Mouse (Mus musculus): ENCODE data around the gene Rmnd5b. TPM values are rescaled to one million over a fixed set of nuclear protein-coding genes. Genes with fewer than 3 reads are reported as not detected.
"Not testable (repeated sequence)": the region's sequence is repeated elsewhere in the genome, so short reads cannot be mapped to it uniquely, and the experiment has no call there.

Gene Rmnd5b
- polyA plus RNA-seq, 1 experiment from 2014 or later = 49.4 TPM

- CTCF ChIA-PET = interaction anchor here (0.8 kb wide), 1 partner anchor 20 kb away, joined by 3 read pairs; no protein-coding TSS in a partner anchor
- ATAC-seq = no peak
- POLR2A ChIA-PET = interaction anchor here (1.5 to 2.0 kb wide), 3 partner anchors 10 to 34 kb away, joined by 3 to 8 read pairs (median 4); partner anchors contain the start of genes D930048N14Rik and N4bp3
Observed at GRCm38 (mm10) chr11:51640748-51641147, 5.1 kb upstream of the Rmnd5b start.

GRCm38 (mm10) chr11:51638497-51638896, 2.8 kb upstream of the Rmnd5b start:
- H3K27me3 ChIP-seq = no peaks in the 10 kb centered on the region
- ChIA-PET CTCF (interaction anchor here (0.9 kb wide), 1 partner anchor 43 kb away, joined by 3 read pairs; no protein-coding TSS in a partner anchor), POLR2A (no interaction called here)
- no peak for DNase-seq (ENCODE audit: low read depth, low spot score)
- TF ChIP-seq CTCF (IDR thresholded peaks at IDR 0.05) = no peak
- no peak for ATAC-seq
- in situ Hi-C loops (cut with MboI; ENCODE audit: low pct_unique_long_range_greater_than_20kb) = no loop called here

More at GRCm38 (mm10) chr11:51640748-51641147, 5.1 kb upstream of the Rmnd5b start:
- TF ChIP-seq CTCF (IDR thresholded peaks at IDR 0.05) = no peak
- H3K27me3 ChIP-seq = no peaks in the 10 kb centered on the region
- DNase-seq (ENCODE audit: low read depth, low spot score) = no peak
- in situ Hi-C loops (cut with MboI; ENCODE audit: low pct_unique_long_range_greater_than_20kb) = no loop called here

- DNase-seq (ENCODE audit: low read depth, low spot score) (no peak), ATAC-seq (no peak)
- no peaks in the 10 kb centered on the region for H3K27me3 ChIP-seq
- no peak for TF ChIP-seq CTCF (IDR thresholded peaks at IDR 0.05)
- POLR2A ChIA-PET = interaction anchor here (0.7 to 1.2 kb wide), 2 partner anchors 9 to 31 kb away, joined by 3 read pairs; partner anchors contain the start of gene Hnrnpab
- CTCF ChIA-PET = interaction anchor here (0.9 kb wide), 1 partner anchor 43 kb away, joined by 3 read pairs; no protein-coding TSS in a partner anchor
- in situ Hi-C loops (cut with MboI; ENCODE audit: low pct_unique_long_range_greater_than_20kb) = no loop called here
Observed at GRCm38 (mm10) chr11:51637971-51638414, 2.3 kb upstream of the Rmnd5b start.

GRCm38 (mm10) chr11:51636323-51636684, 608 bp upstream of the Rmnd5b start:
- no peak for TF ChIP-seq CTCF (IDR thresholded peaks at IDR 0.05)
- no peaks in the 10 kb centered on the region for H3K27me3 ChIP-seq
- DNase-seq (ENCODE audit: low read depth, low spot score) = no peak
- ATAC-seq = peak; percentile 29
- POLR2A ChIA-PET = interaction anchor here (0.6 to 1.5 kb wide), 8 partner anchors 9 to 220 kb away, joined by 3 to 13 read pairs (median 4); partner anchors contain the start of genes D930048N14Rik and N4bp3
- CTCF ChIA-PET = interaction anchor here (1.2 to 1.4 kb wide), 5 partner anchors 8 to 45 kb away, joined by 4 to 7 read pairs (median 4); no protein-coding TSS in a partner anchor
- in situ Hi-C loops (cut with MboI; ENCODE audit: low pct_unique_long_range_greater_than_20kb) = no loop called here

GRCm38 (mm10) chr11:51635127-51635524, 570 bp downstream of the Rmnd5b start:
- ChIA-PET POLR2A (interaction anchor here (0.9 to 1.5 kb wide), 3 partner anchors 12 to 29 kb away, joined by 3 to 13 read pairs (median 5); no protein-coding TSS in a partner anchor), CTCF (no interaction called here)
- H3K27me3 ChIP-seq = no peaks in the 10 kb centered on the region
- DNase-seq (ENCODE audit: low read depth, low spot score) (no peak), ATAC-seq (no peak)
- in situ Hi-C loops (cut with MboI; ENCODE audit: low pct_unique_long_range_greater_than_20kb) = no loop called here
- TF ChIP-seq CTCF (IDR thresholded peaks at IDR 0.05) = no peak

GRCm38 (mm10) chr11:51633721-51634120, 2.0 kb downstream of the Rmnd5b start:
- no peak for TF ChIP-seq CTCF (IDR thresholded peaks at IDR 0.05)
- in situ Hi-C loops (cut with MboI; ENCODE audit: low pct_unique_long_range_greater_than_20kb) = no loop called here
- no peaks in the 10 kb centered on the region for H3K27me3 ChIP-seq
- no peak for DNase-seq (ENCODE audit: low read depth, low spot score)
- no peak for ATAC-seq
- ChIA-PET CTCF (interaction anchor here (1.0 kb wide), 1 partner anchor 48 kb away, joined by 3 read pairs; no protein-coding TSS in a partner anchor), POLR2A (interaction anchor here (0.7 kb wide), 1 partner anchor 17 kb away, joined by 3 read pairs; the partner anchor contains the start of genes D930048N14Rik and N4bp3)

- DNase-seq (ENCODE audit: low read depth, low spot score); in situ Hi-C loops (cut with MboI; ENCODE audit: low pct_unique_long_range_greater_than_20kb); H3K27me3 ChIP-seq; POLR2A ChIA-PET; ATAC-seq: not testable (repeated sequence)
- CTCF ChIA-PET = interaction anchor here (1.0 to 1.7 kb wide), 2 partner anchors 16 to 49 kb away, joined by 3 to 5 read pairs; no protein-coding TSS in a partner anchor
Observed at GRCm38 (mm10) chr11:51633200-51633599, 2.5 kb downstream of the Rmnd5b start.

GRCm38 (mm10) chr11:51632130-51632753, 3.5 kb downstream of the Rmnd5b start:
- in situ Hi-C loops (cut with MboI; ENCODE audit: low pct_unique_long_range_greater_than_20kb) = no loop called here
- TF ChIP-seq CTCF (IDR thresholded peaks at IDR 0.05) = no peak
- DNase-seq (ENCODE audit: low read depth, low spot score) (peak; percentile 89), ATAC-seq (peak; percentile 36)
- H3K27me3 ChIP-seq = no peaks in the 10 kb centered on the region
- CTCF ChIA-PET = interaction anchor here (0.9 to 1.7 kb wide), 6 partner anchors 14 to 54 kb away, joined by 3 to 5 read pairs (median 3); no protein-coding TSS in a partner anchor
- POLR2A ChIA-PET = interaction anchor here (0.5 to 1.7 kb wide), 3 partner anchors 18 to 728 kb away, joined by 3 to 9 read pairs (median 4); partner anchors contain the start of genes D930048N14Rik and N4bp3

- in situ Hi-C loops (cut with MboI; ENCODE audit: low pct_unique_long_range_greater_than_20kb) = no loop called here
- no peaks in the 10 kb centered on the region for H3K27me3 ChIP-seq
- no peak for TF ChIP-seq CTCF (IDR thresholded peaks at IDR 0.05)
- ChIA-PET CTCF (interaction anchor here (1.3 kb wide), 1 partner anchor 34 kb away, joined by 3 read pairs; no protein-coding TSS in a partner anchor), POLR2A (interaction anchor here (0.6 to 1.3 kb wide), 2 partner anchors 23 to 585 kb away, joined by 3 read pairs; partner anchors contain the start of gene Hnrnpab)
- DNase-seq (ENCODE audit: low read depth, low spot score) (no peak), ATAC-seq (no peak)
Observed at GRCm38 (mm10) chr11:51629651-51630314, 5.9 kb downstream of the Rmnd5b start.

GRCm38 (mm10) chr11:51627907-51628306, 7.8 kb downstream of the Rmnd5b start:
- no peak for TF ChIP-seq CTCF (IDR thresholded peaks at IDR 0.05)
- no peak for ATAC-seq
- CTCF ChIA-PET = interaction anchor here (1.0 kb wide), 1 partner anchor 53 kb away, joined by 3 read pairs; no protein-coding TSS in a partner anchor
- H3K27me3 ChIP-seq = no peaks in the 10 kb centered on the region
- in situ Hi-C loops (cut with MboI; ENCODE audit: low pct_unique_long_range_greater_than_20kb) = no loop called here
- POLR2A ChIA-PET = no interaction called here
- no peak for DNase-seq (ENCODE audit: low read depth, low spot score)

Measured in Patski (cell line).